Mouse (Mus musculus) MEL (cell line): ENCODE data around the gene Bcl3.

Source experiments
- MYC ChIP-seq: IDR thresholded peaks from 2 replicates; pipeline ENCODE4 v1.6.1; 2011; ENCODE audit warnings: low read depth, mild to moderate bottlenecking, low read length, improper control_type of control experiment, moderate library complexity
- TAL1 ChIP-seq: IDR thresholded peaks from 2 replicates; pipeline ENCODE4 v1.6.1; 2012; ENCODE audit warnings: mild to moderate bottlenecking, inconsistent platforms, low read length, moderate library complexity, mixed read lengths

- TF ChIP-seq MYC (no peak), TAL1 (no peak)
Observed at GRCm38 (mm10) chr7:19771682-19772081, 50.9 kb downstream of the Bcl3 start.
